17 mouse cellular contexts compared by ENCODE assay signal in genomic region chr6:50979764-50980163, GRCm38 (mm10).
DNase-seq lines count a peak whose midpoint lies in the region; ATAC-seq and TF ChIP-seq lines count a peak whose summit lies in the region.
"Had no signal": no experiment of that assay in that cellular context is flagged by ENCODE, and none has a peak within 500 bp of the region (broad histone marks: within the 10 kb centered on the region; RNA-seq: fewer than 3 reads in every experiment).

No protein-coding gene starts in this region.

- no peak overlapping the region for H3K9ac ChIP-seq in heart, embryonic 12.5 days
- no peak overlapping the region for H3K9ac ChIP-seq in stomach, embryonic 15.5 days
- H3K9ac ChIP-seq: liver, embryonic 15.5 days; midbrain, embryonic 13.5 days had no signal

- no peak overlapping the region for H3K4me2 ChIP-seq in heart, embryonic 12.5 days
- no peak overlapping the region for H3K4me2 ChIP-seq in stomach, embryonic 15.5 days
- H3K4me2 ChIP-seq: liver, embryonic 15.5 days; midbrain, embryonic 13.5 days had no signal

- no peak overlapping the region for H3K4me3 ChIP-seq in heart, embryonic 12.5 days
- no peak overlapping the region for H3K4me3 ChIP-seq in embryonic fibroblast, embryonic 13.5 days (ENCODE audit: insufficient read depth, low read length)
- H3K4me3 ChIP-seq in stomach, embryonic 15.5 days (replicated peaks) = no peak overlapping the region
- H3K4me3 ChIP-seq: erythroblast, embryonic 14.5 days; liver, embryonic 15.5 days; midbrain, embryonic 13.5 days had no signal

- intact Hi-C loops in left cerebral cortex, postnatal 14 days (cut with DNase I) = no loop called here
- intact Hi-C loops in left cerebral cortex, postnatal 36 days (cut with DNase I) = no loop called here

- TF ChIP-seq POLR2A in embryonic fibroblast, embryonic 13.5 days (IDR thresholded peaks at IDR 0.05; ENCODE audit: low read depth, low read length) = no peak

- ATAC-seq in heart, embryonic 12.5 days (ENCODE audit: insufficient number of reproducible peaks, low FRiP score) = no peak
- no peak for ATAC-seq in stomach, embryonic 15.5 days (ENCODE audit: insufficient read depth, low FRiP score, low read depth)
- ATAC-seq in megakaryocyte-erythroid progenitor cell, adult 5-6 weeks (replicated peaks; ENCODE audit: low FRiP score, low TSS enrichment, poor library complexity, severe bottlenecking) = no peak
- ATAC-seq: inflammation-experienced regulatory T-cells, adult 6 months; midbrain, embryonic 13.5 days had no signal

- H3K9me3 ChIP-seq in heart, embryonic 12.5 days (replicated peaks) = no peaks in the 10 kb centered on the region
- H3K9me3 ChIP-seq in stomach, embryonic 15.5 days = no peaks in the 10 kb centered on the region
- H3K9me3 ChIP-seq: G1E; liver, embryonic 15.5 days; midbrain, embryonic 13.5 days had no signal

- no peaks in the 10 kb centered on the region for H3K36me3 ChIP-seq in heart, embryonic 12.5 days
- H3K36me3 ChIP-seq in stomach, embryonic 15.5 days = no peaks in the 10 kb centered on the region
- H3K36me3 ChIP-seq: G1E; liver, embryonic 15.5 days; midbrain, embryonic 13.5 days had no signal

- peak; percentile 80 for DNase-seq in heart, adult 11 months
- DNase-seq in left cerebral cortex, postnatal 14 days (ENCODE audit: low spot score in 2 of 2) = peak; percentile 45 to 56
- DNase-seq in left cerebral cortex, postnatal 36 days (ENCODE audit: low spot score in 2 of 2) = no peak
- no peak for DNase-seq in natural killer cell, adult 2 months (ENCODE audit: low spot score in 2 of 2)
- DNase-seq: adrenal gland, postnatal 25 days; cerebellum, postnatal 14 days; heart, postnatal 14 days; lung, postnatal 14 days had no signal

- H3K4me1 ChIP-seq in heart, embryonic 12.5 days (replicated peaks) = peaks cover 49% of the 10 kb centered on the region
- H3K4me1 ChIP-seq in embryonic fibroblast, embryonic 13.5 days (ENCODE audit: control insufficient read depth, insufficient read depth, low read length) = peaks cover 12% of the 10 kb centered on the region
- peaks cover 31% of the 10 kb centered on the region for H3K4me1 ChIP-seq in stomach, embryonic 15.5 days
- H3K4me1 ChIP-seq: liver, embryonic 15.5 days had no signal

- no peaks in the 10 kb centered on the region for H3K27me3 ChIP-seq in heart, embryonic 12.5 days (replicated peaks)
- H3K27me3 ChIP-seq in stomach, embryonic 15.5 days (replicated peaks) = no peaks in the 10 kb centered on the region
- H3K27me3 ChIP-seq: liver, embryonic 15.5 days; midbrain, embryonic 13.5 days had no signal

- no peak overlapping the region for H3K27ac ChIP-seq in heart, embryonic 12.5 days (ENCODE audit: poor library complexity, severe bottlenecking)
- peak overlapping the region; percentile 85 for H3K27ac ChIP-seq in embryonic fibroblast, embryonic 13.5 days (ENCODE audit: insufficient read depth, low read length)
- peak overlapping the region; percentile 82 for H3K27ac ChIP-seq in stomach, embryonic 15.5 days
- H3K27ac ChIP-seq: liver, embryonic 15.5 days; midbrain, embryonic 13.5 days had no signal

- 74% methylated on average over 1 of the region's 1 CpGs for WGBS in heart, embryonic 12.5 days
- 32% methylated on average over 1 of the region's 1 CpGs for WGBS in stomach, embryonic 15.5 days

- TF ChIP-seq CTCF in embryonic fibroblast, embryonic 13.5 days (IDR thresholded peaks at IDR 0.05; ENCODE audit: borderline replicate concordance, insufficient read depth, low read length) = no peak

Comparison
In these comparisons a context has a peak if more than half of its experiments do, and no peak if none do; other contexts are left out.
1. DNase-seq: peak in heart, adult 11 months (single experiment) and left cerebral cortex, postnatal 14 days (2 of 2); none in left cerebral cortex, postnatal 36 days (0 of 2) and natural killer cell, adult 2 months (0 of 2).